Mouse (Mus musculus) brain, embryonic 14.5 days (tissue): Measurements from ENCODE around the gene Lman2.

Experiments used
- CTCF ChIP-seq: fragments of 200-500 bp; IDR thresholded peaks from 2 replicates; pipeline ENCODE4 v1.5.1; 2012; ENCODE audit warnings: inconsistent platforms, mild to moderate bottlenecking, moderate library complexity, borderline replicate concordance; ENCODE audit not compliant: insufficient read depth, insufficient read length; ENCODE audit errors: extremely low read depth
- POLR2A ChIP-seq: fragments of 200-500 bp; IDR thresholded peaks from 2 replicates; pipeline ENCODE4 v1.6.1; 2012; ENCODE audit warnings: mild to moderate bottlenecking, inconsistent platforms, borderline replicate concordance; ENCODE audit not compliant: poor library complexity, insufficient read depth, insufficient read length, severe bottlenecking; ENCODE audit errors: extremely low read depth

- TF ChIP-seq CTCF (no peak), POLR2A (no peak)
These were observed 23.3 kb downstream of the Lman2 start for GRCm38 (mm10) chr13:55339259-55339658.
